Mouse (Mus musculus) kidney, adult 18-20 months (tissue): ENCODE measurements around the gene Gm43518.

Source experiments
- DNase-seq: peaks from one replicate; pipeline ENCODE4 v3.0.0; 2021

The Gm43518 gene

GRCm38 (mm10) chr5:123927118-123927517 is at the start of gene Gm43518:
Gene Gm43518 (plus strand): TSS chr5:123927418.
- no peak for DNase-seq

- DNase-seq = no peak
Observed at GRCm38 (mm10) chr5:123878056-123878455, 49.2 kb upstream of the Gm43518 start.

- DNase-seq = peak; percentile 18
Observed at GRCm38 (mm10) chr5:123879928-123880327, 47.3 kb upstream of the Gm43518 start, which contains the start of gene Hcar1. Gene Hcar1 (minus strand): TSS chr5:123880020.

- no peak for DNase-seq
Observed at GRCm38 (mm10) chr5:123880778-123881177, 46.4 kb upstream of the Gm43518 start.

GRCm38 (mm10) chr5:123883891-123884290 is 43.3 kb upstream of the Gm43518 start:
- DNase-seq = no peak

GRCm38 (mm10) chr5:123884332-123884731 is 42.9 kb upstream of the Gm43518 start:
- DNase-seq = no peak

- DNase-seq = no peak
Observed at GRCm38 (mm10) chr5:123886365-123886764, 40.9 kb upstream of the Gm43518 start.

GRCm38 (mm10) chr5:123890312-123890711 is 36.9 kb upstream of the Gm43518 start:
- no peak for DNase-seq

- DNase-seq = no peak
Observed at GRCm38 (mm10) chr5:123890987-123891386, 36.2 kb upstream of the Gm43518 start.

- DNase-seq = no peak
Observed at GRCm38 (mm10) chr5:123891669-123892068, 35.5 kb upstream of the Gm43518 start.

GRCm38 (mm10) chr5:123893520-123893919 is 33.7 kb upstream of the Gm43518 start:
- DNase-seq = no peak

GRCm38 (mm10) chr5:123896395-123896794 is 30.8 kb upstream of the Gm43518 start:
- DNase-seq = no peak

- no peak for DNase-seq
Observed at GRCm38 (mm10) chr5:123897352-123897751, 29.9 kb upstream of the Gm43518 start.

GRCm38 (mm10) chr5:123904059-123904672 is 23.1 kb upstream of the Gm43518 start:
- no peak for DNase-seq

GRCm38 (mm10) chr5:123906146-123906975 is 20.9 kb upstream of the Gm43518 start:
- DNase-seq = no peak

GRCm38 (mm10) chr5:123906976-123907630 is 20.1 kb upstream of the Gm43518 start, which contains the start of gene Denr:
Gene Denr (plus strand): TSS chr5:123907175.
- peak; percentile 99 for DNase-seq

GRCm38 (mm10) chr5:123907631-123907977 is 19.6 kb upstream of the Gm43518 start:
- no peak for DNase-seq

GRCm38 (mm10) chr5:123914852-123915251 is 12.4 kb upstream of the Gm43518 start:
- DNase-seq = no peak

GRCm38 (mm10) chr5:123922112-123922511 is 5.1 kb upstream of the Gm43518 start:
- DNase-seq = no peak

GRCm38 (mm10) chr5:123930508-123930989 is 3.3 kb downstream of the Gm43518 start, which contains the start of gene Ccdc62:
Gene Ccdc62 (plus strand): TSS chr5:123930679.
- peak; percentile 91 for DNase-seq

GRCm38 (mm10) chr5:123931131-123931530 is 3.9 kb downstream of the Gm43518 start:
- no peak for DNase-seq

- no peak for DNase-seq
Observed at GRCm38 (mm10) chr5:123932927-123933326, 5.7 kb downstream of the Gm43518 start.

GRCm38 (mm10) chr5:123933556-123933955 is 6.3 kb downstream of the Gm43518 start:
- DNase-seq = no peak
